Mouse (Mus musculus) lung, adult 2 months (tissue): ENCODE results near the gene Dscam.

Experiments used
- CTCF ChIP-seq: fragments of 200-500 bp; IDR thresholded peaks from 2 replicates; pipeline ENCODE4 v1.5.1; 2011; ENCODE audit warnings: mild to moderate bottlenecking, low read length, control low read depth; ENCODE audit not compliant: insufficient read depth
- POLR2A ChIP-seq: fragments of 200-500 bp; IDR thresholded peaks from 2 replicates; pipeline ENCODE4 v1.6.1; 2011; ENCODE audit warnings: low read depth, mild to moderate bottlenecking, control low read depth, low read length, borderline replicate concordance; ENCODE audit errors: extremely low read depth

- TF ChIP-seq CTCF (no peak), POLR2A (no peak)
These were observed 446.0 kb downstream of the Dscam start for GRCm38 (mm10) chr16:96724591-96724990.
